Mouse (Mus musculus) small intestine, adult 2 months (tissue): ENCODE results near the gene Clip3. TPM values are rescaled to one million over a fixed set of nuclear protein-coding genes. Genes with fewer than 3 reads are reported as not detected.

Experiments
- H3K27ac ChIP-seq: fragments of 200-500 bp; 2 replicates; pipeline ENCODE4 v1.5.1; 2012; ENCODE audit warnings: low read depth, low read length, control low read depth, inconsistent platforms; ENCODE audit not compliant: insufficient read depth
- H3K27me3 ChIP-seq: fragments of 200-500 bp; 2 replicates; pipeline ENCODE4 v1.6.1; 2012; ENCODE audit warnings: mild to moderate bottlenecking, moderate library complexity, low read length, inconsistent platforms; ENCODE audit not compliant: control insufficient read depth, insufficient read depth
- H3K36me3 ChIP-seq: fragments of 200-500 bp; 2 replicates; pipeline ENCODE4 v1.6.1; 2012; ENCODE audit warnings: mild to moderate bottlenecking, low read length, control low read depth, inconsistent platforms; ENCODE audit not compliant: control insufficient read depth, insufficient read depth
- H3K4me1 ChIP-seq: fragments of 200-500 bp; 2 replicates; pipeline ENCODE4 v1.6.1; 2012; ENCODE audit warnings: low read length, inconsistent platforms, mixed read lengths; ENCODE audit not compliant: control insufficient read depth, insufficient read depth, insufficient read length
- H3K4me3 ChIP-seq: fragments of 200-500 bp; 2 replicates; pipeline ENCODE4 v1.5.1; 2012; ENCODE audit warnings: low read depth, mild to moderate bottlenecking, control low read depth, inconsistent platforms, low read length, moderate library complexity
- CTCF ChIP-seq: fragments of 200-500 bp; IDR thresholded peaks from 2 replicates; pipeline ENCODE4 v1.5.1; 2012; ENCODE audit warnings: low read depth, mild to moderate bottlenecking, control low read depth, inconsistent platforms, low read length, moderate library complexity, mixed read lengths; ENCODE audit not compliant: insufficient replicate concordance, insufficient read length; ENCODE audit errors: extremely low read depth
- POLR2A ChIP-seq: fragments of 200-500 bp; IDR thresholded peaks from 2 replicates; pipeline ENCODE4 v1.6.1; 2012; ENCODE audit warnings: low read depth, mild to moderate bottlenecking, control low read depth, inconsistent platforms, low read length, moderate library complexity
- WGBS: fragments of 180-500 bp; shearing (Covaris S2); methylation state at CpG from one replicate; pipeline ENCODE4 v1.1.7; 2018; 5-methylcytosine and 5-hydroxymethylcytosine counted together
- polyA plus RNA-seq: library from polyadenylated mRNA; depleted of rRNA; stranded (reverse); fragments of >200 nt; gene quantifications from 2 replicates; pipeline ENCODE4 v1.2.3, GENCODE M21; 2012; rRNA removed

Gene Clip3
- polyA plus RNA-seq: 6.4 and 9.0 TPM in 2 replicates

DNA sequence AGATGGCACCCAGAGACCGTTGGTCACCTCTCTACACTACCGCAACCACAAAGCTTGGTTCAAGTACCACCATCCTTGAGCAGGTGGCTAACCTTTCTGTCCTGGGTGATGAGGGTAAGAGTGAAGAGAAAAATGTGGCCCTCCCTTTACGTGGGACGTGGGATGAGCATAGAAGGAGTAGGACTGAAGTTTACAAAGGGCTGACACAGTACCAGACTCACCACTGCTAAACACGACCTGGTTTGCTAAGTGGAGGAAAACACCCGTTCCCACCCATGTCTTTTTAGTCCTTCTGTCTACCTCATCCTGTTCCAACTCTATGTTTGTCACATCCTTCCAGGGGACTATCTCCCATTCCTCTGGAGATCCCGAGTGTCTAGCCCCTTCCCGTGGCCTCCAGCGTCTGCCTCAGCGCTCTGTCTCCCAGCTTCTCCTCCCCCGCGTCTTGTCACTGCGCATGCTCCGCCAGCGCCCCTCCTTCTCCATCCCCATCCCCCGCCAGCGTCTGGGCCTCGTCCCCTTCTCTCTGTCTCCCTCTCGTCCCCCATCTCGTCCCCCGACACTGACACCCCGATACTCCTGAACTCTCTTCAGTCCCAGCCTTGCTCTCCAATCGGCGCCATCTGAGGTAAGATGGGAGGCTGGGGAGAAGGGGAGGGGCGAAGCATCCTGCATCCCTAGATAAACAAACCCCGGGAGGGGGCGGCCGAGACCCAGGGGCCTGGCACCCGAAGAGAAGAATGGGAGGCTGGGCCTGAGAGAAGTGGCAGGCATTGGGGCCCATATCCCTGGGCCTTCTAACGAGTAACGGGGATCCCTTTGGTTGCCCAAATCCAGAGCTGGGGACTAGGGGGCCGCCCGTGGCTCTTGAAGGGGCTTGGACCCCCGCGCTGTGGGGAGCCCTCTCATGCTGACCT lies at the start of gene Clip3:
Gene Clip3, plus strand, starts transcription at position 514 of the 917 bp plus-strand sequence.
- no peak for TF ChIP-seq POLR2A
- no peak for TF ChIP-seq CTCF
- Histone ChIP-seq H3K4me3 (peak within 1 kb of the TSS; percentile 65), H3K27me3 (peaks cover 8% of the 10 kb centered on the region; the same call in 1 of the 2 replicates), H3K4me1 (no peaks in the 10 kb centered on the region), H3K36me3 (no peaks in the 10 kb centered on the region), H3K27ac (no peak within 1 kb of the TSS)
- WGBS: 13% methylated on average over 35 of the region's 35 CpGs

DNA sequence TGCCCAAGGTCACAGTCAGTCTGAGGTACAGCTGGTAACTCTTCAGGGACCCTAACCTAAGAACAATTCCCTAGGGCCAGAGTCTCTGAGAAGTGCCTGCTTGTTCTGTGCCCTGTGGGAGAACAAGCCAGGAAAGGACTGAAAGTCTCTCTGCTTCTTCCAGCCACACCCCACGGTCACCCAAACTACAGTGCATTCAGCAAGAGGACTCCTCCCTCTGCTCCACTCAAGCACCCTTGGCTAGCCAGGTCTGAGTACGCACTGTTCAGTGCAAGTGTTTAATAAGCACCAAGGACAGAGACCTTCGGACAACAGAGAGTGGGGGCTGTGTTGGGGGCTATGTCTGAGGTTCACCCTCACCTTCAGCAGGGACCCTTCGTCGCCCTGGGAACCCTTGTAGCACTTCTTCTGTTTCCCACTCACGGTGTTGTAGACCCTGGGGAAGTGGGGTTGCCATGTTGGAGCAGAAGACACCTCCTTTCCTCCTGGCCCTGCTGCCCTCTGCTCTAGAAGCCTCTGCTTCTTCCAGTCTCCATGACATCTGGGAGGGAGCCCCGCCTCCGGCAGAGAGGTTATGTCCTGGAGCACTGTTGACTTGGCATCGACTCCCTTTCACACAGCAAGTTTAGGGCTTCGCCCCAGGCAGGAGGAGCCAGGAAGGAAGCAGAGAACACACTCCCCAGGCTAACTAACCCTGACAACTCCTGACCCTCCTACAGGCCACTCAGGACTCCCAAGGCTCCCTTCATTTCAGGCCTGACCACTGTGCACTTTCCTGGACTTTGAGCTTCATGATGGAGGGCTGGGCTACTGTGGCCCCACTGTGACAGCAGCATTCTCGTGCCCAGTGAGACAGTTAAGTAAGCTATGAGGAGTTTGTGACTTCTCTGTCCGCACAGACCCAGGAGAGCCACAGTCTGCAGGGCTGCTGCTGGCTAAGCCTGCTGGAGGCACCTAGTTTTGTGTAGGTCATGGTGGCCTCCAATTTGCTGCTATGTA lies 39.3 kb upstream of the Clip3 start:
- Histone ChIP-seq H3K4me3 (no peak overlapping the region), H3K4me1 (no peaks in the 10 kb centered on the region), H3K27ac (no peak overlapping the region), H3K27me3 (no peaks in the 10 kb centered on the region), H3K36me3 (no peaks in the 10 kb centered on the region)
- 61% methylated on average over 12 of the region's 12 CpGs for WGBS
- TF ChIP-seq POLR2A (no peak), CTCF (no peak)

- 52% methylated on average over 2 of the region's 2 CpGs for WGBS
Observed at GRCm38 (mm10) chr7:30265041-30265440, 26.5 kb upstream of the Clip3 start.

GRCm38 (mm10) chr7:30265531-30265930 lies 26.0 kb upstream of the Clip3 start:
- Histone ChIP-seq H3K27ac (no peak overlapping the region), H3K4me1 (no peaks in the 10 kb centered on the region), H3K4me3 (no peak overlapping the region), H3K27me3 (no peaks in the 10 kb centered on the region), H3K36me3 (0 out of 2 replicates have a peak, but pooled peaks cover 1% of the 10 kb centered on the region)
- WGBS: 90% methylated on average over 5 of the region's 5 CpGs
- TF ChIP-seq POLR2A (no peak), CTCF (no peak)

More at GRCm38 (mm10) chr7:30265041-30265440, 26.5 kb upstream of the Clip3 start:
- no peak overlapping the region for H3K27ac ChIP-seq
- H3K4me1 ChIP-seq: no peaks in the 10 kb centered on the region
- no peak overlapping the region for H3K4me3 ChIP-seq
- H3K27me3 ChIP-seq: no peaks in the 10 kb centered on the region
- TF ChIP-seq CTCF (no peak), POLR2A (no peak)
- peaks cover 1% of the 10 kb centered on the region; the same call in 1 of the 2 replicates for H3K36me3 ChIP-seq

- Histone ChIP-seq H3K4me3 (no peak overlapping the region), H3K36me3 (0 out of 2 replicates have a peak, but pooled peaks cover 1% of the 10 kb centered on the region), H3K27ac (no peak overlapping the region), H3K27me3 (no peaks in the 10 kb centered on the region), H3K4me1 (no peaks in the 10 kb centered on the region)
- WGBS: 89% methylated on average over 7 of the region's 7 CpGs
- TF ChIP-seq CTCF: no peak
- no peak for TF ChIP-seq POLR2A
Observed at GRCm38 (mm10) chr7:30265935-30266334, 25.6 kb upstream of the Clip3 start.

GRCm38 (mm10) chr7:30266780-30267179 lies 24.7 kb upstream of the Clip3 start:
- Histone ChIP-seq H3K27me3 (no peaks in the 10 kb centered on the region), H3K4me1 (no peaks in the 10 kb centered on the region), H3K36me3 (0 out of 2 replicates have a peak, but pooled peaks cover 1% of the 10 kb centered on the region), H3K27ac (no peak overlapping the region), H3K4me3 (no peak overlapping the region)
- 88% methylated on average over 3 of the region's 3 CpGs for WGBS
- TF ChIP-seq POLR2A: no peak
- no peak for TF ChIP-seq CTCF
